Mouse (Mus musculus) embryonic fibroblast, embryonic 13.5 days (primary cell): Measurements from ENCODE around the gene Cacng1.

Experiments used
- CTCF ChIP-seq: IDR thresholded peaks from 2 replicates; pipeline ENCODE4 v1.5.1; 2011; ENCODE audit warnings: mild to moderate bottlenecking, control low read depth, low read length, moderate library complexity, borderline replicate concordance; ENCODE audit not compliant: insufficient read depth
- POLR2A ChIP-seq: IDR thresholded peaks from 2 replicates; pipeline ENCODE4 v1.6.1; 2011; ENCODE audit warnings: low read depth, mild to moderate bottlenecking, control low read depth, low read length, moderate library complexity

DNA sequence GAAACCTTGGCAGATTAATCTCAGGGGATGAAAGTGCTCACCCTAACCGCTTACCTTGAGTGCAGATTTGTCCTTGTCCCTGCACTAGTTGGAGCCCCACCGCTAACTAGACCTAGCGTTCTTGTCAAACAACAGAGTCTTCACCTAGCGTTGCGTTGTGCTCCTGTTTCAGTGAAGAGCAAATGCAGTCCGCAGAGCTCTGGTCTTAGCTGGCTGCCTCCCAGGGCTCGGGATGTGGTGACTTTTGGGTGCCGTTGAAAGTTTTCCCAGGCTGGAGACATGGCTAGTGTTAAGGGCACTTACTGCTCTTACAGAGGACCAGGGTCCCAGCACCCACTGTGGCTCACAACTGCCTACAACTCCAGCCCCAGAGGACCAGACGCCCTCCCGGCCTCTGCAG, 41.1 kb downstream of the Cacng1 start:
- TF ChIP-seq CTCF (no peak), POLR2A (no peak)
